Mouse (Mus musculus) hindbrain, embryonic 11.5 days (tissue): ENCODE results near the gene 2210407C18Rik. TPM values are rescaled to one million over a fixed set of nuclear protein-coding genes. Genes with fewer than 3 reads are reported as not detected.

Experiments used
- ATAC-seq: fragments of 200-750 bp; cut with Nextera tagmentation; 2 replicates; pipeline ENCODE4 v1.8.0; 2017; ENCODE audit warnings: mild to moderate bottlenecking, moderate TSS enrichment, moderate library complexity; ENCODE audit not compliant: low FRiP score
- DNase-seq: peaks from one replicate; pipeline ENCODE4 v3.0.0-alpha.2; 2015; ENCODE audit warnings: low spot score
- H3K27ac ChIP-seq: fragments of 300-500 bp; sonication (generic); 2 replicates; pipeline ENCODE4 v1.5.1; 2014; ENCODE audit warnings: mild to moderate bottlenecking, low read depth, low read length
- H3K27me3 ChIP-seq: fragments of 300-500 bp; sonication (generic); 2 replicates; pipeline ENCODE4 v1.6.1; 2014; ENCODE audit warnings: mild to moderate bottlenecking, low read length, moderate library complexity, mixed read lengths; ENCODE audit not compliant: control insufficient read depth, insufficient read depth
- H3K36me3 ChIP-seq: fragments of 300-500 bp; sonication (generic); 2 replicates; pipeline ENCODE4 v1.6.1; 2014; ENCODE audit warnings: mild to moderate bottlenecking, low read length, moderate library complexity, mixed read lengths; ENCODE audit not compliant: control insufficient read depth, insufficient read depth
- H3K4me1 ChIP-seq: fragments of 300-500 bp; sonication (generic); replicated peaks from 2 replicates; pipeline ENCODE4 v1.6.1; 2014; ENCODE audit warnings: low read length, mixed read lengths; ENCODE audit not compliant: control insufficient read depth, insufficient read depth
- H3K4me2 ChIP-seq: fragments of 300-500 bp; sonication (generic); replicated peaks from 2 replicates; pipeline ENCODE4 v1.6.1; 2014; ENCODE audit warnings: mild to moderate bottlenecking, low read depth, low read length
- H3K4me3 ChIP-seq: fragments of 300-500 bp; sonication (generic); 2 replicates; pipeline ENCODE4 v1.5.1; 2014; ENCODE audit warnings: low read depth, low read length
- H3K9ac ChIP-seq: fragments of 300-500 bp; sonication (generic); 2 replicates; pipeline ENCODE4 v1.6.1; 2014; ENCODE audit warnings: low read depth, low read length
- H3K9me3 ChIP-seq: fragments of 300-500 bp; sonication (generic); 2 replicates; pipeline ENCODE4 v1.6.1; 2016; ENCODE audit warnings: low read length; ENCODE audit not compliant: control insufficient read depth
- WGBS: fragments of 180-500 bp; shearing (Covaris S2); extraction: QIAGEN DNeasy Blood & Tissue Kit; methylation state at CpG from one replicate; pipeline ENCODE4 v1.1.7; 2014; 5-methylcytosine and 5-hydroxymethylcytosine counted together
- polyA plus RNA-seq: library from polyadenylated mRNA; unstranded; fragments of >200 nt; fragmentation: Nextera tagmentation; extraction: Ambion mirVana; gene quantifications from 2 replicates; pipeline ENCODE4 v1.2.1, GENCODE M21; 2014

2210407C18Rik gene
- polyA plus RNA-seq, 1 experiment from 2014 or later, result not detected

GRCm38 (mm10) chr11:58636376-58636977, 20.6 kb upstream of the 2210407C18Rik start:
- Histone ChIP-seq H3K4me2 (no peak overlapping the region), H3K9me3 (no peaks in the 10 kb centered on the region), H3K4me3 (no peak overlapping the region), H3K9ac (no peak overlapping the region), H3K4me1 (peaks cover 2% of the 10 kb centered on the region; the same call in 1 of the 2 replicates), H3K36me3 (no peaks in the 10 kb centered on the region), H3K27me3 (peaks cover 5% of the 10 kb centered on the region), H3K27ac (no peak overlapping the region)
- DNase-seq (peak; percentile 78), ATAC-seq (no peak)
- WGBS, result 23% methylated on average over 3 of the region's 4 CpGs

- Histone ChIP-seq H3K27me3 (no peaks in the 10 kb centered on the region), H3K9ac (no peak overlapping the region), H3K27ac (no peak overlapping the region), H3K4me3 (no peak overlapping the region), H3K36me3 (no peaks in the 10 kb centered on the region), H3K9me3 (no peaks in the 10 kb centered on the region), H3K4me1 (no peaks in the 10 kb centered on the region), H3K4me2 (no peak overlapping the region)
- 67% methylated on average over 4 of the region's 4 CpGs for WGBS
- DNase-seq (no peak), ATAC-seq (no peak)
These were observed 19.0 kb upstream of the 2210407C18Rik start for GRCm38 (mm10) chr11:58634878-58635277.

DNA sequence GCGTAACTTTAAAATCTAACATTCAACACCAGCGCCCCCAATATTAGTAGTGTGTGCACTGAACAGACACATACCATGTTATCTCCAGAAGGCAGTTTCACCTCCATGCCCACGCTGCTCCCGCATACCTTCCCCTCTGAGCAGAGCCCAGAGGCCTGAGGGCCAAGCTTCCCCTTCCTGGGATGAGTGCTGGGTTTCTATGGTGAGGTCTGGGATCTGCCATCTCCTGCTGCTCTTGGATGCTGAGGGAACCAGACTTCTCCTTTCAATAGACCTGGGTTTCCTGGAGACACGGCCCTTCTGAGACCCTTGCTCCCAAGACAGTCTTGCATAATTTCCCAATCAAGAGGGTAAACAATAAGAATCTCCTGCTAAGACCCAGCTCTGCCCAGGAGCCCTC, 14.5 kb upstream of the 2210407C18Rik start, which contains the start of gene Olfr323:
TSS of gene Olfr323 (minus strand) at position 101 of the 400 bp plus-strand sequence.
- 71% methylated on average over 5 of the region's 5 CpGs for WGBS

GRCm38 (mm10) chr11:58626146-58626545, 10.3 kb upstream of the 2210407C18Rik start:
- Histone ChIP-seq H3K4me2 (no peak overlapping the region), H3K4me1 (no peaks in the 10 kb centered on the region), H3K27me3 (no peaks in the 10 kb centered on the region), H3K9ac (no peak overlapping the region), H3K27ac (no peak overlapping the region), H3K4me3 (no peak overlapping the region), H3K36me3 (no peaks in the 10 kb centered on the region), H3K9me3 (no peaks in the 10 kb centered on the region)
- ATAC-seq (no peak), DNase-seq (no peak)
- 62% methylated on average over 4 of the region's 4 CpGs for WGBS

More for the DNA sequence above, 14.5 kb upstream of the 2210407C18Rik start, which contains the start of gene Olfr323:
- no peak within 1 kb of the TSS for H3K4me2 ChIP-seq
- no peak within 1 kb of the TSS for H3K4me3 ChIP-seq
- no peak within 1 kb of the TSS for H3K9ac ChIP-seq
- DNase-seq (no peak), ATAC-seq (no peak)
- H3K4me1 ChIP-seq, result no peaks in the 10 kb centered on the region
- H3K27ac ChIP-seq, result no peak within 1 kb of the TSS
- no peaks in the 10 kb centered on the region for H3K27me3 ChIP-seq
- no peaks in the 10 kb centered on the region for H3K36me3 ChIP-seq
- no peaks in the 10 kb centered on the region for H3K9me3 ChIP-seq

- Histone ChIP-seq H3K4me1 (no peaks in the 10 kb centered on the region), H3K4me2 (no peak overlapping the region), H3K27ac (no peak overlapping the region), H3K27me3 (no peaks in the 10 kb centered on the region), H3K9me3 (no peaks in the 10 kb centered on the region), H3K4me3 (no peak overlapping the region), H3K9ac (no peak overlapping the region), H3K36me3 (no peaks in the 10 kb centered on the region)
- ATAC-seq (no peak), DNase-seq (no peak)
- 60% methylated on average over 6 of the region's 6 CpGs for WGBS
These were observed 2.9 kb upstream of the 2210407C18Rik start for GRCm38 (mm10) chr11:58618793-58619192.

DNA sequence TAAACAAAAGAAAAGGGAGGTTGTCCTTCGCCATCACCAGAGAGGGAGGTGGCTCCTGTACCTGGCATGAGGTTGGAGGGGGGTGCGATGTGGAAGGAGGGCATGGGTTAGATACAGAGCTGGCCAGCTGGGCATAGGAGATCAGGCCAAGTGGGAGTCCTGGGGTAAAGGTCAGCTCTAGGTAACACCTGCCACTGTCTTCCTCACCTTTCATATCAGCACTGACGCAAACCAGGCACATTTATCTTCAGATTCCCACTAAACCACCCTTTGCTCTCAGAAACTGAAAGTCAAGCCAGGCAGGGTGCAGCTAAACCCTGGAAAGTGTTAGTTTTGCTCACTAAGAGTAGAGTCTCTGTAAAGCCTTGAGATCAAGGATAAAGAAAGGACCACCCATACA, 2.5 kb upstream of the 2210407C18Rik start:
- 85% methylated on average over 3 of the region's 3 CpGs for WGBS
- Histone ChIP-seq H3K4me1 (no peaks in the 10 kb centered on the region), H3K4me2 (no peak overlapping the region), H3K27ac (no peak overlapping the region), H3K36me3 (no peaks in the 10 kb centered on the region), H3K9me3 (no peaks in the 10 kb centered on the region), H3K4me3 (no peak overlapping the region), H3K9ac (no peak overlapping the region), H3K27me3 (no peaks in the 10 kb centered on the region)
- DNase-seq (no peak), ATAC-seq (no peak)

- Histone ChIP-seq H3K4me3 (no peak overlapping the region), H3K4me1 (no peaks in the 10 kb centered on the region), H3K9me3 (no peaks in the 10 kb centered on the region), H3K27me3 (no peaks in the 10 kb centered on the region), H3K9ac (no peak overlapping the region), H3K4me2 (no peak overlapping the region), H3K36me3 (no peaks in the 10 kb centered on the region), H3K27ac (no peak overlapping the region)
- no peak for ATAC-seq
- no peak for DNase-seq
These were observed 1.3 kb downstream of the 2210407C18Rik start for GRCm38 (mm10) chr11:58614526-58614925.

- Histone ChIP-seq H3K27ac (no peak overlapping the region), H3K27me3 (no peaks in the 10 kb centered on the region), H3K4me2 (no peak overlapping the region), H3K4me1 (no peaks in the 10 kb centered on the region), H3K9me3 (no peaks in the 10 kb centered on the region), H3K9ac (no peak overlapping the region), H3K4me3 (no peak overlapping the region), H3K36me3 (no peaks in the 10 kb centered on the region)
- ATAC-seq, result no peak
- WGBS, result 87% methylated on average over 3 of the region's 3 CpGs
- DNase-seq, result no peak
These were observed 2.5 kb downstream of the 2210407C18Rik start for GRCm38 (mm10) chr11:58613359-58613758.

- WGBS, result 82% methylated on average over 6 of the region's 6 CpGs
- no peak for ATAC-seq
- H3K27ac ChIP-seq, result no peak overlapping the region
These were observed 8.8 kb downstream of the 2210407C18Rik start for GRCm38 (mm10) chr11:58607030-58607429.

More at GRCm38 (mm10) chr11:58607030-58607429, 8.8 kb downstream of the 2210407C18Rik start:
- DNase-seq, result no peak
- H3K9me3 ChIP-seq, result no peaks in the 10 kb centered on the region
- H3K4me1 ChIP-seq, result no peaks in the 10 kb centered on the region
- H3K27me3 ChIP-seq, result no peaks in the 10 kb centered on the region
- no peak overlapping the region for H3K4me3 ChIP-seq
- no peaks in the 10 kb centered on the region for H3K36me3 ChIP-seq
- H3K9ac ChIP-seq, result no peak overlapping the region
- no peak overlapping the region for H3K4me2 ChIP-seq
